ENCODE assay signal across 23 mouse cellular contexts in the genomic region with DNA sequence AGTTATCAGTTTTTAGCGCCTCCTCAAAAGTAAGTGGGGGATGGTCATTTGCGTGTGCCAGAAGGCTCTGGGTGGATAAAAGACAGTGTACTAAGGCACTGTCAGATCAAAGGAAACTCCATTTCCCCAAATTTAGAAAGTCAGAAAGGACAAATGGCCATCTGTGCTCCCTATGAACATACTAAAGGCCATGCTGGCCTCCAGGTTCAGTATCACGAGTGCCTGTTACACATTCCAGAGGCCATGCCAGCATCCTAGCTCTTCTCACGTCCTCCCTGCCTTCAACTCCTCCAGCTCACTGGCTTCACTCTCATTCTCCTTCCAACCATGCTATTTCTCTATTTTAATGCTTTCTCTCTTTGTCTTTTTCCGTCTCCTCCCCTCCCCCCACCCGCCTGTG.
DNase-seq lines count a peak whose midpoint lies in the region; ATAC-seq and TF ChIP-seq lines count a peak whose summit lies in the region.
"Had no signal": no experiment of that assay in that cellular context is flagged by ENCODE, and none has a peak within 500 bp of the region (broad histone marks: within the 10 kb centered on the region; RNA-seq: fewer than 3 reads in every experiment).

No protein-coding gene starts in this region.

- peak; percentile 24 for DNase-seq in embryo, embryonic 10 days (ENCODE audit: low spot score)
- DNase-seq in embryo, embryonic 11 days = no peak
- no peak for DNase-seq in heart, adult 2 months
- no peak for DNase-seq in hindbrain, embryonic 11.5 days (ENCODE audit: low spot score)
- peak; percentile 64 for DNase-seq in brain, adult 2 months (ENCODE audit: low read depth, low spot score)
- DNase-seq: adrenal gland, postnatal 10 days; cerebellum, adult 9-10 months; kidney, adult 9 months; kidney, postnatal 14 days; left cerebral cortex, postnatal 4 days; midbrain, embryonic 14.5 days; right cerebral cortex, postnatal 14 days; thymus, adult 2 months; thymus, postnatal 4 days had no signal

- H3K4me2 ChIP-seq in heart, embryonic 13.5 days = peak overlapping the region; percentile 47
- no peak overlapping the region for H3K4me2 ChIP-seq in hindbrain, embryonic 12.5 days (replicated peaks)
- no peak overlapping the region for H3K4me2 ChIP-seq in hindbrain, embryonic 11.5 days (replicated peaks; ENCODE audit: low read depth, low read length)
- H3K4me2 ChIP-seq: embryonic facial prominence, embryonic 12.5 days; hindbrain, embryonic 15.5 days; limb, embryonic 15.5 days; neural tube, embryonic 12.5 days had no signal

- no peaks in the 10 kb centered on the region; the same call in 1 of the 2 replicates for H3K79me2 ChIP-seq in heart, adult 2 months (replicated peaks; ENCODE audit: control insufficient read depth, insufficient read depth, low read length)

- H3K27ac ChIP-seq in heart, embryonic 13.5 days (replicated peaks) = peak overlapping the region; percentile 20; the same call in 1 of the 2 replicates
- H3K27ac ChIP-seq in heart, adult 2 months = no peak overlapping the region
- H3K27ac ChIP-seq in hindbrain, embryonic 12.5 days = peak overlapping the region; percentile 12; the same call in 1 of the 2 replicates
- no peak overlapping the region for H3K27ac ChIP-seq in hindbrain, embryonic 11.5 days (ENCODE audit: low read depth, low read length)
- H3K27ac ChIP-seq: embryonic facial prominence, embryonic 12.5 days; hindbrain, embryonic 15.5 days; limb, embryonic 15.5 days; liver, embryonic 14.5 days; neural tube, embryonic 12.5 days; stomach, postnatal 0 days had no signal

- no peaks in the 10 kb centered on the region for H3K36me3 ChIP-seq in heart, embryonic 13.5 days
- no peaks in the 10 kb centered on the region; the same call in 1 of the 2 replicates for H3K36me3 ChIP-seq in heart, adult 2 months (ENCODE audit: control insufficient read depth, insufficient read depth, low read length)
- H3K36me3 ChIP-seq in hindbrain, embryonic 12.5 days = no peaks in the 10 kb centered on the region
- no peaks in the 10 kb centered on the region for H3K36me3 ChIP-seq in hindbrain, embryonic 11.5 days (ENCODE audit: control insufficient read depth, insufficient read depth, low read length)
- H3K36me3 ChIP-seq: embryonic facial prominence, embryonic 12.5 days; hindbrain, embryonic 15.5 days; limb, embryonic 15.5 days; neural tube, embryonic 12.5 days had no signal

- 20% methylated on average over 6 of the region's 6 CpGs for WGBS in heart, embryonic 13.5 days
- 47% methylated on average over 6 of the region's 6 CpGs for WGBS in heart, adult 2 months
- WGBS in hindbrain, embryonic 12.5 days = 59% methylated on average over 6 of the region's 6 CpGs
- WGBS in hindbrain, embryonic 11.5 days = 57% methylated on average over 6 of the region's 6 CpGs

- peaks cover 53% of the 10 kb centered on the region for H3K4me1 ChIP-seq in heart, embryonic 13.5 days
- H3K4me1 ChIP-seq in heart, adult 2 months (ENCODE audit: control insufficient read depth, insufficient read depth, low read length) = peaks cover 7% of the 10 kb centered on the region
- peaks cover 27% of the 10 kb centered on the region for H3K4me1 ChIP-seq in hindbrain, embryonic 12.5 days
- peaks cover 9% of the 10 kb centered on the region; the same call in 1 of the 2 replicates for H3K4me1 ChIP-seq in hindbrain, embryonic 11.5 days (replicated peaks; ENCODE audit: control insufficient read depth, insufficient read depth, low read length)

- no peak for TF ChIP-seq POLR2A in heart, adult 2 months (IDR thresholded peaks at IDR 0.05; ENCODE audit: insufficient read depth, low read depth, low read length)

- H3K4me3 ChIP-seq in heart, embryonic 13.5 days = no peak overlapping the region
- H3K4me3 ChIP-seq in heart, adult 2 months = no peak overlapping the region
- no peak overlapping the region for H3K4me3 ChIP-seq in hindbrain, embryonic 12.5 days
- H3K4me3 ChIP-seq in hindbrain, embryonic 11.5 days (ENCODE audit: low read depth, low read length) = no peak overlapping the region
- H3K4me3 ChIP-seq: embryonic facial prominence, embryonic 12.5 days; hindbrain, embryonic 15.5 days; limb, embryonic 15.5 days; neural tube, embryonic 12.5 days had no signal

- H3K9ac ChIP-seq in heart, embryonic 13.5 days = no peak overlapping the region
- H3K9ac ChIP-seq in heart, adult 2 months (ENCODE audit: low read depth, low read length) = no peak overlapping the region
- H3K9ac ChIP-seq in hindbrain, embryonic 12.5 days = no peak overlapping the region
- no peak overlapping the region for H3K9ac ChIP-seq in hindbrain, embryonic 11.5 days (ENCODE audit: low read depth, low read length)
- H3K9ac ChIP-seq: embryonic facial prominence, embryonic 12.5 days; hindbrain, embryonic 15.5 days; limb, embryonic 15.5 days; liver, embryonic 14.5 days; neural tube, embryonic 12.5 days had no signal

- H3K27me3 ChIP-seq in heart, embryonic 13.5 days (replicated peaks) = no peaks in the 10 kb centered on the region
- H3K27me3 ChIP-seq in heart, adult 2 months (ENCODE audit: control insufficient read depth, insufficient read depth, low read length) = no peaks in the 10 kb centered on the region
- H3K27me3 ChIP-seq in hindbrain, embryonic 12.5 days = no peaks in the 10 kb centered on the region
- no peaks in the 10 kb centered on the region for H3K27me3 ChIP-seq in hindbrain, embryonic 11.5 days (ENCODE audit: control insufficient read depth, insufficient read depth, low read length)
- H3K27me3 ChIP-seq: embryonic facial prominence, embryonic 12.5 days; hindbrain, embryonic 15.5 days; limb, embryonic 15.5 days; neural tube, embryonic 12.5 days had no signal

- no peak for ATAC-seq in heart, embryonic 13.5 days (ENCODE audit: extremely low read depth, insufficient number of reproducible peaks, low FRiP score, low TSS enrichment)
- no peak for ATAC-seq in hindbrain, embryonic 12.5 days (ENCODE audit: low FRiP score)
- no peak for ATAC-seq in hindbrain, embryonic 11.5 days (ENCODE audit: low FRiP score)
- ATAC-seq: forebrain, embryonic 14.5 days had no signal

- no peak for TF ChIP-seq CTCF in heart, adult 2 months (IDR thresholded peaks at IDR 0.05)

- no peaks in the 10 kb centered on the region for H3K9me3 ChIP-seq in heart, embryonic 13.5 days
- H3K9me3 ChIP-seq in hindbrain, embryonic 12.5 days (replicated peaks) = no peaks in the 10 kb centered on the region
- H3K9me3 ChIP-seq in hindbrain, embryonic 11.5 days (ENCODE audit: control insufficient read depth, low read length) = no peaks in the 10 kb centered on the region
- H3K9me3 ChIP-seq: embryonic facial prominence, embryonic 12.5 days; hindbrain, embryonic 15.5 days; limb, embryonic 15.5 days; neural tube, embryonic 12.5 days had no signal

- intact Hi-C loops in heart, adult 2 months (cut with DNase I) = no loop called here

- TF ChIP-seq EP300 in heart, adult 2 months (IDR thresholded peaks at IDR 0.05; ENCODE audit: insufficient read depth, low read depth, low read length) = no peak

Comparison
In these comparisons a context has a peak if more than half of its experiments do, and no peak if none do; other contexts are left out.
1. DNase-seq: peak in embryo, embryonic 10 days (single experiment) and brain, adult 2 months (single experiment); none in embryo, embryonic 11 days (single experiment), heart, adult 2 months (0 of 2) and hindbrain, embryonic 11.5 days (single experiment).
2. H3K27ac ChIP-seq: peak in heart, embryonic 13.5 days (single experiment) and hindbrain, embryonic 12.5 days (single experiment); none in heart, adult 2 months (single experiment) and hindbrain, embryonic 11.5 days (single experiment).